Mouse (Mus musculus): Measurements from ENCODE around the gene Ank3.

GRCm38 (mm10) chr10:69751416-69751815 is 352.8 kb downstream of the Ank3 start:
- TF ChIP-seq POLR2A (IDR thresholded peaks at IDR 0.05; ENCODE audit: low read depth, low read length) (no peak), CTCF (IDR thresholded peaks at IDR 0.05; ENCODE audit: extremely low read depth, insufficient read depth, insufficient read length, insufficient replicate concordance) (no peak)

Measured in spleen, adult 2 months (tissue).